ENCODE assay signal across 17 mouse cellular contexts in the genomic region with DNA sequence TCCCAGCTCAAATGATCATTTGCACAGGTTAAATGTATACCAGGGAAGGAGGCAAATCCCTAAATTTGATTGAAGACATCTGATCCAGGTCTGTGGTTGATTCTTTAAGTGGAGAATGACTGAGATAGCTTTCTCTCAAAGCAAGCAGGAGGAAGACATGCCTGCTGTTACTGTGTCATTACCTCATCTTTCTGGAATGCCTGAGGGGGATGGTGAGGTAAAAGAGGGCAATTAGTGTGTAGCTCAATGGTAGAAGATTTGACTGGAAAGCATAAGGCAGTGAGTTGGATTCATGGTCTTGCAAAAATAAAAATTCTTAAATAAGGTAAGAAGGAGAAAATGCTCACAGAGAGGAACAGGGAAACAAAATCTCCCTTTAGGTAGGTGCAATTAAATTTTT.
DNase-seq lines count a peak whose midpoint lies in the region; ATAC-seq lines count a peak whose summit lies in the region.
"Had no signal": no experiment of that assay in that cellular context is flagged by ENCODE, and none has a peak within 500 bp of the region (broad histone marks: within the 10 kb centered on the region; RNA-seq: fewer than 3 reads in every experiment).

No protein-coding gene starts in this region.

- H3K9me3 ChIP-seq in heart, embryonic 10.5 days: no peaks in the 10 kb centered on the region
- no peaks in the 10 kb centered on the region for H3K9me3 ChIP-seq in midbrain, embryonic 14.5 days (ENCODE audit: control insufficient read depth, low read length)
- H3K9me3 ChIP-seq in midbrain, embryonic 15.5 days: no peaks in the 10 kb centered on the region
- no peaks in the 10 kb centered on the region for H3K9me3 ChIP-seq in embryonic facial prominence, embryonic 14.5 days (ENCODE audit: control insufficient read depth, low read length)
- H3K9me3 ChIP-seq: hindbrain, embryonic 15.5 days; limb, embryonic 15.5 days had no signal

- no peak overlapping the region for H3K4me2 ChIP-seq in midbrain, embryonic 14.5 days (ENCODE audit: low read length)
- H3K4me2 ChIP-seq in midbrain, embryonic 15.5 days: no peak overlapping the region
- no peak overlapping the region for H3K4me2 ChIP-seq in embryonic facial prominence, embryonic 14.5 days (ENCODE audit: low read depth, low read length)
- H3K4me2 ChIP-seq: hindbrain, embryonic 15.5 days; limb, embryonic 15.5 days had no signal

- no peaks in the 10 kb centered on the region for H3K27me3 ChIP-seq in heart, embryonic 10.5 days (ENCODE audit: insufficient read depth, poor library complexity, severe bottlenecking)
- H3K27me3 ChIP-seq in midbrain, embryonic 14.5 days (ENCODE audit: control insufficient read depth, insufficient read depth, low read length): no peaks in the 10 kb centered on the region
- H3K27me3 ChIP-seq in midbrain, embryonic 15.5 days (replicated peaks): no peaks in the 10 kb centered on the region
- no peaks in the 10 kb centered on the region for H3K27me3 ChIP-seq in embryonic facial prominence, embryonic 14.5 days (replicated peaks; ENCODE audit: control insufficient read depth, insufficient read depth, low read length)
- H3K27me3 ChIP-seq: hindbrain, embryonic 15.5 days; limb, embryonic 15.5 days had no signal

- no peak for ATAC-seq in midbrain, embryonic 14.5 days (ENCODE audit: low FRiP score, low TSS enrichment)
- no peak for ATAC-seq in midbrain, embryonic 15.5 days (replicated peaks)
- peak; percentile 82 for ATAC-seq in embryonic facial prominence, embryonic 14.5 days (ENCODE audit: low read depth)
- no peak for ATAC-seq in erythroid progenitor cell, adult 5-6 weeks (replicated peaks; ENCODE audit: low FRiP score, poor library complexity, severe bottlenecking)

- 0 out of 2 replicates have a peak, but pooled peaks cover 3% of the 10 kb centered on the region for H3K4me1 ChIP-seq in heart, embryonic 10.5 days
- H3K4me1 ChIP-seq in midbrain, embryonic 14.5 days (ENCODE audit: control insufficient read depth, insufficient read depth, low read length): no peaks in the 10 kb centered on the region
- no peaks in the 10 kb centered on the region for H3K4me1 ChIP-seq in midbrain, embryonic 15.5 days
- H3K4me1 ChIP-seq in embryonic facial prominence, embryonic 14.5 days (ENCODE audit: control insufficient read depth, insufficient read depth, low read length): peaks cover 6% of the 10 kb centered on the region; the same call in 1 of the 2 replicates
- H3K4me1 ChIP-seq: hindbrain, embryonic 15.5 days; limb, embryonic 15.5 days had no signal

- no peak overlapping the region for H3K9ac ChIP-seq in midbrain, embryonic 14.5 days (replicated peaks; ENCODE audit: low read length)
- no peak overlapping the region for H3K9ac ChIP-seq in midbrain, embryonic 15.5 days
- no peak overlapping the region for H3K9ac ChIP-seq in embryonic facial prominence, embryonic 14.5 days (ENCODE audit: low read depth, low read length)
- H3K9ac ChIP-seq: hindbrain, embryonic 15.5 days; limb, embryonic 15.5 days had no signal

- intact Hi-C loops in heart, postnatal 25 days (cut with DNase I): no loop called here

- H3K36me3 ChIP-seq in heart, embryonic 10.5 days: no peaks in the 10 kb centered on the region
- H3K36me3 ChIP-seq in midbrain, embryonic 14.5 days (ENCODE audit: control insufficient read depth, insufficient read depth, low read length): no peaks in the 10 kb centered on the region
- H3K36me3 ChIP-seq in midbrain, embryonic 15.5 days (replicated peaks): no peaks in the 10 kb centered on the region
- no peaks in the 10 kb centered on the region for H3K36me3 ChIP-seq in embryonic facial prominence, embryonic 14.5 days (ENCODE audit: control insufficient read depth, insufficient read depth, low read length)
- H3K36me3 ChIP-seq: hindbrain, embryonic 15.5 days; limb, embryonic 15.5 days had no signal

- no peak overlapping the region for H3K4me3 ChIP-seq in heart, embryonic 10.5 days
- no peak overlapping the region for H3K4me3 ChIP-seq in midbrain, embryonic 14.5 days (replicated peaks; ENCODE audit: low read depth, low read length)
- H3K4me3 ChIP-seq in midbrain, embryonic 15.5 days: no peak overlapping the region
- no peak overlapping the region for H3K4me3 ChIP-seq in embryonic facial prominence, embryonic 14.5 days (ENCODE audit: low read depth, low read length)
- H3K4me3 ChIP-seq: hindbrain, embryonic 15.5 days; limb, embryonic 15.5 days had no signal

- H3K27ac ChIP-seq in heart, embryonic 10.5 days: 0 out of 2 replicates have a peak overlapping the region, but pooled peaks have one; percentile 10
- no peak overlapping the region for H3K27ac ChIP-seq in midbrain, embryonic 14.5 days (replicated peaks; ENCODE audit: low read depth, low read length)
- no peak overlapping the region for H3K27ac ChIP-seq in midbrain, embryonic 15.5 days
- H3K27ac ChIP-seq in embryonic facial prominence, embryonic 14.5 days (replicated peaks; ENCODE audit: low read depth, low read length): no peak overlapping the region
- H3K27ac ChIP-seq: hindbrain, embryonic 15.5 days; limb, embryonic 15.5 days had no signal

- no peak for DNase-seq in heart, embryonic 10.5 days (ENCODE audit: low spot score)
- no peak for DNase-seq in heart, postnatal 25 days (ENCODE audit: low spot score)
- peak; percentile 23 for DNase-seq in midbrain, embryonic 14.5 days
- peak; percentile 64 for DNase-seq in embryonic facial prominence, embryonic 14.5 days (ENCODE audit: low spot score)
- peak; percentile 40 for DNase-seq in yolk sac, embryonic 10.5 days (ENCODE audit: low spot score)
- no peak for DNase-seq in ovary, postnatal 36 days (ENCODE audit: low spot score)
- DNase-seq: adrenal gland, adult 8-10 months; B cell, adult 2 months; cerebellum, postnatal 36 days; gastrocnemius, postnatal 36 days; kidney, postnatal 14 days; lung, adult 2 months; right cerebral cortex, postnatal 4 days had no signal

Comparison
In these comparisons a context has a peak if more than half of its experiments do, and no peak if none do; other contexts are left out.
1. DNase-seq: peak in midbrain, embryonic 14.5 days (single experiment), embryonic facial prominence, embryonic 14.5 days (single experiment) and yolk sac, embryonic 10.5 days (single experiment); none in heart, embryonic 10.5 days (single experiment), heart, postnatal 25 days (single experiment) and ovary, postnatal 36 days (single experiment).